ENCODE assay signal across 26 mouse cellular contexts in the genomic region with DNA sequence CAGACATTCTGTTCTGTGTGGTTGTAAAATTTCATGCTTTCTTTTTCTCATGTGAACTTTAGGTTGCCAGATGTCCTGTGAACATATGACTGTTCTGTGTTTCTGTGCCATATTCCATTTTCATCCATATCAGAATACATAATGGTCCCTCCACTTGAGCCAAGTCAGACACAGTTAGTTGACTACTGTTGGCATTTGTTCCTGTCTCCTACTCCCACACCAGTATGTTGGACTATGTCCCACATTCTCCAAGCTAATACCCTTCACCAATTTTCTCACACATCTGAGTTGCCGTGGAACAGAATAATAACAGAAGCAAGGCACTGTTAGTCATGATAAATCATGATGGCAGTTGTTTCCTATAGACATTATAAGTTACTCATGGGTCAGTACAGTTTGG. TPM values are rescaled to one million over a fixed set of nuclear protein-coding genes. Genes with fewer than 3 reads are reported as not detected.
DNase-seq lines count a peak whose midpoint lies in the region; ATAC-seq and TF ChIP-seq lines count a peak whose summit lies in the region.
"Had no signal": no experiment of that assay in that cellular context is flagged by ENCODE, and none has a peak within 500 bp of the region (broad histone marks: within the 10 kb centered on the region; RNA-seq: fewer than 3 reads in every experiment).

No protein-coding gene starts in this region.

- intact Hi-C loops in heart, postnatal 36 days (cut with DNase I) = no loop called here
- intact Hi-C loops in left cerebral cortex, postnatal 25 days (cut with DNase I) = no loop called here

- no peak for TF ChIP-seq EP300 in heart, postnatal 0 days (IDR thresholded peaks at IDR 0.05; ENCODE audit: low read depth)

- H3K4me1 ChIP-seq in heart, postnatal 0 days (ENCODE audit: control insufficient read depth, insufficient read depth) = no peaks in the 10 kb centered on the region
- no peaks in the 10 kb centered on the region for H3K4me1 ChIP-seq in limb, embryonic 13.5 days
- no peaks in the 10 kb centered on the region for H3K4me1 ChIP-seq in limb, embryonic 10.5 days
- H3K4me1 ChIP-seq: embryonic facial prominence, embryonic 12.5 days; forebrain, embryonic 10.5 days; forebrain, embryonic 15.5 days; heart, embryonic 10.5 days; heart, embryonic 15.5 days; hindbrain, embryonic 12.5 days had no signal

- H3K4me3 ChIP-seq in heart, postnatal 0 days (ENCODE audit: low read depth, low read length) = no peak overlapping the region
- H3K4me3 ChIP-seq in limb, embryonic 13.5 days = no peak overlapping the region
- H3K4me3 ChIP-seq in limb, embryonic 10.5 days = no peak overlapping the region
- H3K4me3 ChIP-seq: embryonic facial prominence, embryonic 12.5 days; forebrain, embryonic 10.5 days; forebrain, embryonic 15.5 days; heart, embryonic 10.5 days; heart, embryonic 15.5 days; hindbrain, embryonic 12.5 days had no signal

- no peak for TF ChIP-seq CTCF in heart, postnatal 0 days (IDR thresholded peaks at IDR 0.05; ENCODE audit: low read depth)
- TF ChIP-seq CTCF in brain, embryonic 14.5 days (IDR thresholded peaks at IDR 0.05; ENCODE audit: borderline replicate concordance, extremely low read depth, insufficient read depth, insufficient read length) = no peak

- WGBS in heart, postnatal 0 days = 43% methylated on average over 1 of the region's 1 CpGs
- 63% methylated on average over 1 of the region's 1 CpGs for WGBS in limb, embryonic 13.5 days
- WGBS in limb, embryonic 10.5 days = 71% methylated on average over 1 of the region's 1 CpGs

- H3K27ac ChIP-seq in heart, postnatal 0 days (ENCODE audit: low read depth) = peak overlapping the region; percentile 55
- no peak overlapping the region for H3K27ac ChIP-seq in limb, embryonic 13.5 days
- H3K27ac ChIP-seq in limb, embryonic 10.5 days = no peak overlapping the region
- H3K27ac ChIP-seq: embryonic facial prominence, embryonic 12.5 days; forebrain, embryonic 10.5 days; forebrain, embryonic 15.5 days; heart, embryonic 10.5 days; heart, embryonic 15.5 days; hindbrain, embryonic 12.5 days had no signal

- no peaks in the 10 kb centered on the region for H3K27me3 ChIP-seq in heart, postnatal 0 days (ENCODE audit: control insufficient read depth, insufficient read depth, low read length)
- no peaks in the 10 kb centered on the region for H3K27me3 ChIP-seq in limb, embryonic 13.5 days
- H3K27me3 ChIP-seq in limb, embryonic 10.5 days (ENCODE audit: low read depth, poor library complexity, severe bottlenecking) = no peaks in the 10 kb centered on the region
- H3K27me3 ChIP-seq: embryonic facial prominence, embryonic 12.5 days; forebrain, embryonic 15.5 days; heart, embryonic 15.5 days; hindbrain, embryonic 12.5 days had no signal

- TF ChIP-seq POLR2A in brain, embryonic 14.5 days (IDR thresholded peaks at IDR 0.05; ENCODE audit: borderline replicate concordance, extremely low read depth, insufficient read depth, insufficient read length, poor library complexity, severe bottlenecking) = no peak

- H3K9me3 ChIP-seq in heart, postnatal 0 days (replicated peaks; ENCODE audit: control insufficient read depth, low read length) = no peaks in the 10 kb centered on the region
- H3K9me3 ChIP-seq in limb, embryonic 13.5 days = no peaks in the 10 kb centered on the region
- H3K9me3 ChIP-seq in limb, embryonic 10.5 days (replicated peaks) = no peaks in the 10 kb centered on the region
- H3K9me3 ChIP-seq: embryonic facial prominence, embryonic 12.5 days; forebrain, embryonic 10.5 days; forebrain, embryonic 15.5 days; heart, embryonic 10.5 days; heart, embryonic 15.5 days; hindbrain, embryonic 12.5 days had no signal

- no peak for DNase-seq in heart, postnatal 0 days (ENCODE audit: low spot score)
- no peak for DNase-seq in heart, postnatal 36 days
- no peak for DNase-seq in limb, embryonic 10.5 days (ENCODE audit: low spot score)
- DNase-seq in brain, embryonic 14.5 days (ENCODE audit: low read depth) = peak; percentile 5
- DNase-seq in fibroblast of lung, adult 2 months (ENCODE audit: low read depth) = peak; percentile 45
- DNase-seq in left cerebral cortex, postnatal 25 days (ENCODE audit: low spot score in 2 of 2) = no peak
- no peak for DNase-seq in right cerebral cortex, postnatal 14 days
- DNase-seq: adrenal gland, adult 8-10 months; adrenal gland, postnatal 36 days; cerebellum, adult 11 months; cerebellum, adult 8-10 months; cerebellum, postnatal 14 days; embryo, embryonic 11 days; gastrocnemius, postnatal 10 days; heart, adult 18-20 months; heart, postnatal 4 days had no signal

- no peaks in the 10 kb centered on the region for H3K36me3 ChIP-seq in heart, postnatal 0 days (replicated peaks; ENCODE audit: control insufficient read depth, insufficient read depth, low read length)
- H3K36me3 ChIP-seq in limb, embryonic 13.5 days = no peaks in the 10 kb centered on the region
- H3K36me3 ChIP-seq in limb, embryonic 10.5 days = no peaks in the 10 kb centered on the region
- H3K36me3 ChIP-seq: embryonic facial prominence, embryonic 12.5 days; forebrain, embryonic 10.5 days; forebrain, embryonic 15.5 days; heart, embryonic 10.5 days; heart, embryonic 15.5 days; hindbrain, embryonic 12.5 days had no signal

- H3K4me2 ChIP-seq in heart, postnatal 0 days (ENCODE audit: low read depth, low read length) = no peak overlapping the region
- no peak overlapping the region for H3K4me2 ChIP-seq in limb, embryonic 13.5 days (replicated peaks)
- H3K4me2 ChIP-seq: embryonic facial prominence, embryonic 12.5 days; forebrain, embryonic 15.5 days; heart, embryonic 15.5 days; hindbrain, embryonic 12.5 days had no signal

- peak; percentile 58 for ATAC-seq in heart, postnatal 0 days (ENCODE audit: insufficient read depth, low read depth)
- peak; percentile 19; the same call in 1 of the 2 replicates for ATAC-seq in limb, embryonic 13.5 days (ENCODE audit: low FRiP score, low read depth)
- ATAC-seq: forebrain, embryonic 15.5 days; hindbrain, embryonic 16.5 days had no signal

- H3K9ac ChIP-seq in heart, postnatal 0 days (replicated peaks; ENCODE audit: low read depth, low read length) = no peak overlapping the region
- H3K9ac ChIP-seq in limb, embryonic 13.5 days = no peak overlapping the region
- H3K9ac ChIP-seq: embryonic facial prominence, embryonic 12.5 days; forebrain, embryonic 15.5 days; heart, embryonic 15.5 days; hindbrain, embryonic 12.5 days had no signal

RNA-seq across cellular contexts. Expression of a gene that starts 9.9 kb away (rescaled TPM):
- 11.6 and 17.4 TPM in 2 replicates for total RNA-seq in heart, postnatal 0 days (2014; rRNA removed; ENCODE audit: low replicate concordance)
- 6.7 and 7.3 TPM in 2 replicates for polyA plus RNA-seq in heart, postnatal 0 days (2015; fragmentation: Nextera tagmentation; extraction: Ambion mirVana)
- total RNA-seq in heart, postnatal 36 days (2021) = under 1 TPM; 0.46 to 0.92 TPM
- polyA plus RNA-seq in limb, embryonic 13.5 days (2015; fragmentation: Nextera tagmentation; extraction: Ambion mirVana) = 70.1 and 78.5 TPM in 2 replicates
- polyA plus RNA-seq in limb, embryonic 10.5 days (2016; fragmentation: Nextera tagmentation; extraction: Ambion mirVana) = 0.35 and 2.3 TPM in 2 replicates
- polyA plus RNA-seq in brain, embryonic 14.5 days (2012; rRNA removed) = 2.1 and 2.2 TPM in 2 replicates
- under 1 TPM in 1 of 2 experiments, not detected in 1; 0.23 TPM for total RNA-seq in left cerebral cortex, postnatal 25 days (2021)
- total RNA-seq: common myeloid progenitor, adult 5-6 weeks; ES-E14 had no signal

Comparison
In these comparisons a context has a peak if more than half of its experiments do, and no peak if none do; other contexts are left out.
1. DNase-seq: peak in brain, embryonic 14.5 days (single experiment) and fibroblast of lung, adult 2 months (single experiment); none in heart, postnatal 0 days (single experiment), heart, postnatal 36 days (0 of 2), limb, embryonic 10.5 days (single experiment), left cerebral cortex, postnatal 25 days (0 of 2) and right cerebral cortex, postnatal 14 days (single experiment).